Mouse (Mus musculus): ENCODE results near the gene Hspa4. TPM values are rescaled to one million over a fixed set of nuclear protein-coding genes. Genes with fewer than 3 reads are reported as not detected.

Gene Hspa4
- polyA plus RNA-seq, 1 experiment from 2014 or later, result 130 TPM

GRCm38 (mm10) chr11:53210876-53211275 is 89.4 kb downstream of the Hspa4 start:
- DNase-seq (ENCODE audit: low spot score), result no peak
- Histone ChIP-seq H3K36me3 (replicated peaks) (no peaks in the 10 kb centered on the region), H3K4me1 (no peaks in the 10 kb centered on the region), H3K27me3 (replicated peaks; ENCODE audit: low read depth, poor library complexity, severe bottlenecking) (no peaks in the 10 kb centered on the region), H3K4me3 (no peak overlapping the region), H3K9me3 (no peaks in the 10 kb centered on the region), H3K27ac (replicated peaks) (no peak overlapping the region)
- WGBS, result 79% methylated on average over 9 of the region's 9 CpGs

Other genes starting within 250 kb of the Hspa4 start
- gene Zcchc10, start 24.2 kb upstream of the Hspa4 start, polyA plus RNA-seq (2016; fragmentation: Nextera tagmentation; extraction: Ambion mirVana), result 29.2 and 30.4 TPM in 2 replicates
- 37.5 and 42.7 TPM in 2 replicates for gene Aff4, start 50.4 kb upstream of the Hspa4 start, polyA plus RNA-seq (2016; fragmentation: Nextera tagmentation; extraction: Ambion mirVana)
- gene Leap2, start 122.7 kb upstream of the Hspa4 start, polyA plus RNA-seq (2016; fragmentation: Nextera tagmentation; extraction: Ambion mirVana), result not detected in 2 replicates
- gene Uqcrq, start 130.4 kb upstream of the Hspa4 start, polyA plus RNA-seq (2016; fragmentation: Nextera tagmentation; extraction: Ambion mirVana), result 525 and 531 TPM in 2 replicates
- 0.82 and 1.4 TPM in 2 replicates for gene Gdf9, start 130.6 kb upstream of the Hspa4 start, polyA plus RNA-seq (2016; fragmentation: Nextera tagmentation; extraction: Ambion mirVana)
- 0.16 and 0.19 TPM in 2 replicates for gene Gm10447, start 156.7 kb upstream of the Hspa4 start, polyA plus RNA-seq (2016; fragmentation: Nextera tagmentation; extraction: Ambion mirVana)
- gene Shroom1, start 156.7 kb upstream of the Hspa4 start, polyA plus RNA-seq (2016; fragmentation: Nextera tagmentation; extraction: Ambion mirVana), result 2.3 and 2.4 TPM in 2 replicates
- gene Gm9837, start 170.0 kb upstream of the Hspa4 start, polyA plus RNA-seq (2016; fragmentation: Nextera tagmentation; extraction: Ambion mirVana), result not detected in 2 replicates
- 0.16 TPM in 1 of 2 replicates, not detected in the other for gene Gm9945, start 179.7 kb upstream of the Hspa4 start, polyA plus RNA-seq (2016; fragmentation: Nextera tagmentation; extraction: Ambion mirVana)
- gene Sowaha, start 179.8 kb upstream of the Hspa4 start, polyA plus RNA-seq (2016; fragmentation: Nextera tagmentation; extraction: Ambion mirVana), result 0.44 and 0.82 TPM in 2 replicates
- 17.7 and 19.0 TPM in 2 replicates for gene Sept8, start 218.8 kb upstream of the Hspa4 start, polyA plus RNA-seq (2016; fragmentation: Nextera tagmentation; extraction: Ambion mirVana)

Data from embryonic facial prominence, embryonic 10.5 days (tissue).